Mouse (Mus musculus) hindbrain, embryonic 12.5 days (tissue): ENCODE data around the gene Ypel4. TPM values are rescaled to one million over a fixed set of nuclear protein-coding genes. Genes with fewer than 3 reads are reported as not detected.

ENCODE experiments used
- ATAC-seq: fragments of 200-750 bp; cut with Nextera tagmentation; 2 replicates; pipeline ENCODE4 v1.8.0; 2017; ENCODE audit warnings: moderate TSS enrichment; ENCODE audit not compliant: low FRiP score
- H3K27ac ChIP-seq: fragments of 300-500 bp; sonication (generic); 2 replicates; pipeline ENCODE4 v1.5.1; 2016; ENCODE audit warnings: mild to moderate bottlenecking
- H3K27me3 ChIP-seq: fragments of 300-500 bp; sonication (generic); 2 replicates; pipeline ENCODE4 v1.6.1; 2016; ENCODE audit warnings: mild to moderate bottlenecking
- H3K36me3 ChIP-seq: fragments of 300-500 bp; sonication (generic); 2 replicates; pipeline ENCODE4 v1.6.1; 2016; ENCODE audit warnings: mild to moderate bottlenecking
- H3K4me1 ChIP-seq: fragments of 300-500 bp; sonication (generic); 2 replicates; pipeline ENCODE4 v1.6.1; 2016
- H3K4me2 ChIP-seq: fragments of 300-500 bp; sonication (generic); replicated peaks from 2 replicates; pipeline ENCODE4 v1.6.1; 2016; ENCODE audit warnings: mild to moderate bottlenecking
- H3K4me3 ChIP-seq: fragments of 300-500 bp; sonication (generic); 2 replicates; pipeline ENCODE4 v1.5.1; 2016; ENCODE audit warnings: mild to moderate bottlenecking
- H3K9ac ChIP-seq: fragments of 300-500 bp; sonication (generic); 2 replicates; pipeline ENCODE4 v1.6.1; 2016; ENCODE audit warnings: mild to moderate bottlenecking, moderate library complexity
- H3K9me3 ChIP-seq: fragments of 300-500 bp; sonication (generic); replicated peaks from 2 replicates; pipeline ENCODE4 v1.6.1; 2016; ENCODE audit warnings: mild to moderate bottlenecking
- WGBS: fragments of 180-500 bp; shearing (Covaris S2); methylation state at CpG from one replicate; pipeline ENCODE4 v1.1.7; 2016; 5-methylcytosine and 5-hydroxymethylcytosine counted together
- polyA plus RNA-seq: library from polyadenylated mRNA; unstranded; fragments of >200 nt; fragmentation: Nextera tagmentation; extraction: Ambion mirVana; gene quantifications from 2 replicates; pipeline ENCODE4 v1.2.1, GENCODE M21; 2016

Ypel4 gene
- polyA plus RNA-seq, 1 experiment from 2014 or later: 21.0 TPM

GRCm38 (mm10) chr2:84744126-84744525 lies 10.3 kb downstream of the Ypel4 start:
- H3K4me3 ChIP-seq: peak overlapping the region; percentile 87
- no peaks in the 10 kb centered on the region for H3K27me3 ChIP-seq
- H3K27ac ChIP-seq: peak overlapping the region; percentile 99
- peak overlapping the region; percentile 99 for H3K9ac ChIP-seq
- WGBS: 2% methylated on average over 10 of the region's 10 CpGs
- no peaks in the 10 kb centered on the region for H3K9me3 ChIP-seq
- H3K36me3 ChIP-seq: no peaks in the 10 kb centered on the region; the same call in 1 of the 2 replicates
- peak; percentile 13 for ATAC-seq
- peak overlapping the region; percentile 89 for H3K4me2 ChIP-seq
- H3K4me1 ChIP-seq: peaks cover 40% of the 10 kb centered on the region

DNA sequence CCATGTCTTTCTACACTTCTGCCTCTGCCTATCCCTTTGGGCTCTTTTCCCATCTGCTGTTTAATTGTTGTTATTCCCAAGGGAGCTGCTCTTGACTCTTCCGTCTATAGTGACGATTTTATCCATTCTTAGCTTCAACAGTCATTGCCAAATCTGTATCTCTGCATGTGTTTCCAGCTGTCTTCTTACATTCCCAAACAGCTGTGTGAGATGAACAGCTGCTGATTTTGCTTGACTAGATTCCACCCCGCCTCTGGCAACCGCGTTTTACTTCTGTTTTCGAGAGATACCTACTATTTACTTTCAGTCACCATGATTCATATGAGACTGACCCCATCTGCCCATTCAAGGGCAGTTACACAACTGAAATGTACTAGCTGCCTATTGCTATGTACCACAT lies 16.3 kb downstream of the Ypel4 start:
- Histone ChIP-seq H3K4me2 (no peak overlapping the region), H3K9ac (no peak overlapping the region), H3K4me3 (no peak overlapping the region), H3K36me3 (no peaks in the 10 kb centered on the region), H3K9me3 (no peaks in the 10 kb centered on the region), H3K4me1 (no peaks in the 10 kb centered on the region), H3K27me3 (no peaks in the 10 kb centered on the region), H3K27ac (no peak overlapping the region)
- ATAC-seq: no peak
- WGBS: 71% methylated on average over 6 of the region's 6 CpGs

GRCm38 (mm10) chr2:84756245-84756644 lies 22.4 kb downstream of the Ypel4 start:
- H3K27me3 ChIP-seq: no peaks in the 10 kb centered on the region
- H3K4me3 ChIP-seq: no peak overlapping the region
- H3K27ac ChIP-seq: no peak overlapping the region
- no peak overlapping the region for H3K4me2 ChIP-seq
- no peak for ATAC-seq
- H3K4me1 ChIP-seq: no peaks in the 10 kb centered on the region
- 82% methylated on average over 5 of the region's 5 CpGs for WGBS
- H3K9me3 ChIP-seq: no peaks in the 10 kb centered on the region
- H3K9ac ChIP-seq: no peak overlapping the region
- H3K36me3 ChIP-seq: no peaks in the 10 kb centered on the region

- Histone ChIP-seq H3K27me3 (no peaks in the 10 kb centered on the region), H3K4me3 (no peak overlapping the region), H3K9me3 (no peaks in the 10 kb centered on the region), H3K4me2 (no peak overlapping the region), H3K9ac (no peak overlapping the region), H3K4me1 (no peaks in the 10 kb centered on the region), H3K27ac (no peak overlapping the region), H3K36me3 (no peaks in the 10 kb centered on the region)
- no peak for ATAC-seq
- WGBS: 52% methylated on average over 7 of the region's 7 CpGs
Measured at GRCm38 (mm10) chr2:84757026-84757682, 23.3 kb downstream of the Ypel4 start.

DNA sequence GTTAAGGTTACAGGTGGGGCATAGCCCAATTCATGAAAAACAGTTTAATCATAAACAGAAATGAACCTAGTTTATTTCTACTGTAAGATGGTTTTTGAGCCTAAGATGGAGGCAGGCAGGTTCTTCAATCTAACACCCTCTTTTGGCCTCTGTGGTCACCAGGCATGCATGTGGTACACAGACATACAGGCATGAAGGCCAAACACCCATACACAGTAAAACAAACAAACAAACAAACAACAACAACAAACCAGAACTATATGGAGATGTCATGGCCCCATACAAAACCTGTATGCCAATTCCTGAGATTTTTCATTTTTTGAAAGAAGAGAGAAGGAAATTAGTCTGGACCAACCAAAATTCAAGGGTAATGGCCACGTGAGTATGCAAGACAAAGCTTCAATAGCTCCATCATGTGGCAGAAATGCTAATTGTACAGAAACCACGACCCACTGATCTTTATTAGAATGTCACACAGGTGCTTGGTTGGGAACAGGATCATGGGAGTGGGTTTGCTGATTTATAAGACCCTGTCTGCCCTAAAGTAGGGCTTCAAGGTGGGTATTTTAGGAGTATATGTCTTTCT lies 24.8 kb downstream of the Ypel4 start:
- Histone ChIP-seq H3K4me3 (no peak overlapping the region), H3K4me2 (no peak overlapping the region), H3K36me3 (no peaks in the 10 kb centered on the region), H3K9me3 (no peaks in the 10 kb centered on the region), H3K4me1 (no peaks in the 10 kb centered on the region), H3K9ac (no peak overlapping the region), H3K27ac (no peak overlapping the region), H3K27me3 (no peaks in the 10 kb centered on the region)
- ATAC-seq: peak; percentile 73
- 3% methylated on average over 2 of the region's 2 CpGs for WGBS

- Histone ChIP-seq H3K9ac (no peak overlapping the region), H3K4me3 (no peak overlapping the region), H3K27ac (no peak overlapping the region), H3K4me1 (no peaks in the 10 kb centered on the region), H3K9me3 (no peaks in the 10 kb centered on the region), H3K27me3 (no peaks in the 10 kb centered on the region), H3K36me3 (no peaks in the 10 kb centered on the region; the same call in 1 of the 2 replicates), H3K4me2 (no peak overlapping the region)
- WGBS: 72% methylated on average over 8 of the region's 8 CpGs
- ATAC-seq: no peak
Measured at GRCm38 (mm10) chr2:84760777-84761176, 26.9 kb downstream of the Ypel4 start.

- no peak overlapping the region for H3K27ac ChIP-seq
- H3K4me1 ChIP-seq: no peaks in the 10 kb centered on the region
- H3K4me3 ChIP-seq: no peak overlapping the region
- no peak for ATAC-seq
- no peaks in the 10 kb centered on the region for H3K9me3 ChIP-seq
- no peaks in the 10 kb centered on the region; the same call in 1 of the 2 replicates for H3K36me3 ChIP-seq
- H3K4me2 ChIP-seq: no peak overlapping the region
- 81% methylated on average over 3 of the region's 3 CpGs for whole genome bisulfite sequencing
- H3K27me3 ChIP-seq: no peaks in the 10 kb centered on the region
- H3K9ac ChIP-seq: no peak overlapping the region
Measured at GRCm38 (mm10) chr2:84761309-84761708, 27.5 kb downstream of the Ypel4 start.

DNA sequence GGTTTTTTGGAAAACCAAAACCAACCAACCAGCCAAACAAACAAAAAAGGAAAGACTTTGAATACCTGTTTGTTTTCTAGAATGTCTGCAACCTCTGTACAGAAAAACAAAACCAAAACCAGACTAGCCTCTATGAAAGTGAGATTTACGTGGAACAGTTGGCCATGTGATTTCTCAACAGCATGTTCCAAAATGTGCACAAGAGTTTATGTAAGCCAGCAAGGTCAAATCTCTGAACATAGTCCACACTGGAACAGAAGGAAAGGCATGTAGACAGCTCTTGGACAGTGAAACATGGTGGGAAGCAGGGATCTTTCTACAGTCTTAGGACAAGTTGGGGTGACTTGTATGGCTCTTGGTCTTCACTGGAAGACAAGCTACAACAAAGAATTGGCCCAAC lies 28.0 kb downstream of the Ypel4 start:
- no peak overlapping the region for H3K27ac ChIP-seq
- no peak overlapping the region for H3K4me2 ChIP-seq
- no peaks in the 10 kb centered on the region for H3K27me3 ChIP-seq
- H3K9ac ChIP-seq: no peak overlapping the region
- H3K4me1 ChIP-seq: no peaks in the 10 kb centered on the region
- no peak for ATAC-seq
- no peaks in the 10 kb centered on the region; the same call in 1 of the 2 replicates for H3K36me3 ChIP-seq
- no peaks in the 10 kb centered on the region for H3K9me3 ChIP-seq
- WGBS: 80% methylated on average over 1 of the region's 1 CpGs
- H3K4me3 ChIP-seq: no peak overlapping the region

DNA sequence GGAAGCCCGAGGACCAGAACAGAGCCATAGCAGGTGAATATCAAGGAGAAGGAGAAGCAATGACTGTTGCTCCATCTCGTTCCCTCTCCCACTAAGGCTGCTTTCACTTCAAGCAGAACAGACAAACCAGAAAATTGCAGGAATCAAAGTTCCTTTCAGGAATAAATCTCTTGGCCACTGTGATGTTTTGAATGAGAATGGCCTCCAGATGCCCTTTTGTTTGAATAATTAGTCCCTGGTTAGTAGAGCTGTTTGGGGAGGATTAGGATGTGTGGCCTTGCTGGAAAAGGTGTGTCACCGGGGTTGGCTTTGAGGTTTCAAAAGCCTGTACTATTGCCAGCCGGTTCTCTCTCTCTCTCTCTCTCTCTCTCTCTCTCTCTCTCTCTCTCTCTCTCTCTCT lies 28.4 kb downstream of the Ypel4 start:
- H3K9ac ChIP-seq: no peak overlapping the region
- H3K27me3 ChIP-seq: no peaks in the 10 kb centered on the region
- no peaks in the 10 kb centered on the region for H3K9me3 ChIP-seq
- no peak overlapping the region for H3K27ac ChIP-seq
- H3K4me3 ChIP-seq: no peak overlapping the region
- no peaks in the 10 kb centered on the region for H3K4me1 ChIP-seq
- WGBS: 54% methylated on average over 4 of the region's 4 CpGs
- ATAC-seq: no peak
- H3K36me3 ChIP-seq: no peaks in the 10 kb centered on the region; the same call in 1 of the 2 replicates
- H3K4me2 ChIP-seq: no peak overlapping the region

DNA sequence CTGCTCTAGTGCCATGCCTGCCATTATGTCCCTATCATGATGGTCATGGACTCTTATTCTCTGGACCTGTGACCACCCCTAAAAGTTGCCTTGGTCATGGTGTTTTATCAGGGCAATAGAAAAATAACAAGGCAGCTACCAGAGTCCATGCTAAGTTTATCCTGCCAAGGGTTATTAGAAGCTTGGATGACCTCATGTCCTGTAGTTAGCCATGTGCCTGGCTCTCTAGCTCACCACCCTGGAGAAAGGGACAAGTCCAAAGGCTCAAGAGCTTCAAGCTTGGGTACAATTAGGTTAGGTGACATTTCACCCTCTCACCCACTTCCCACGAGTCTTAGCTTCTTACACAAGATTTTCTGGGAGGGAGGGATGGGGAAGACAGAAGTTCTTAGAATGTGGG lies 29.0 kb downstream of the Ypel4 start:
- WGBS: 47% methylated on average over 1 of the region's 1 CpGs
- no peak overlapping the region for H3K27ac ChIP-seq
- H3K4me1 ChIP-seq: no peaks in the 10 kb centered on the region
- H3K9ac ChIP-seq: no peak overlapping the region
- no peak for ATAC-seq
- no peak overlapping the region for H3K4me2 ChIP-seq
- no peaks in the 10 kb centered on the region; the same call in 1 of the 2 replicates for H3K36me3 ChIP-seq
- no peaks in the 10 kb centered on the region for H3K27me3 ChIP-seq
- no peak overlapping the region for H3K4me3 ChIP-seq
- no peaks in the 10 kb centered on the region for H3K9me3 ChIP-seq

DNA sequence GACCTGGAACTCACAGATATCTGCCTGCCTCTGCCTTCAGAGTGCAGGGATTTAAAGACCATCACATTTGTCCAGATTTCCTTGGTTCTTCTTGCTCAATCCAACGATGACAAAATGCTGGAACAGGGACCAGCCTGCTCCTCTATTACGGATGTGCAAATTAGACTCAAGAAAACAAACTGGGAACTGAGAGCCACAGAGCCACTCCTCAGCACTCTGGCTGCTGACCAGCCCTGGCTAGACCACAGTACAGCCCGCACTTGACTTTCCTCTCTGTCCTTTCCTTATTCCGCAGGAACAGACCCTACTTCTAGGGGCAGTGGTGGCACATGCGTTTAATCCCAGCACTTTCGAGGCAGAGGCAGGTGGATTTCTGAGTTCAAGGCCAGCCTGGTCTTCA lies 36.6 kb downstream of the Ypel4 start:
- no peak for ATAC-seq
- H3K4me1 ChIP-seq: peaks cover 14% of the 10 kb centered on the region
- no peak overlapping the region for H3K4me2 ChIP-seq
- peaks cover 5% of the 10 kb centered on the region; the same call in 1 of the 2 replicates for H3K36me3 ChIP-seq
- WGBS: 88% methylated on average over 6 of the region's 6 CpGs
- no peaks in the 10 kb centered on the region for H3K9me3 ChIP-seq
- H3K27me3 ChIP-seq: no peaks in the 10 kb centered on the region
- H3K4me3 ChIP-seq: no peak overlapping the region
- H3K9ac ChIP-seq: no peak overlapping the region
- no peak overlapping the region for H3K27ac ChIP-seq

DNA sequence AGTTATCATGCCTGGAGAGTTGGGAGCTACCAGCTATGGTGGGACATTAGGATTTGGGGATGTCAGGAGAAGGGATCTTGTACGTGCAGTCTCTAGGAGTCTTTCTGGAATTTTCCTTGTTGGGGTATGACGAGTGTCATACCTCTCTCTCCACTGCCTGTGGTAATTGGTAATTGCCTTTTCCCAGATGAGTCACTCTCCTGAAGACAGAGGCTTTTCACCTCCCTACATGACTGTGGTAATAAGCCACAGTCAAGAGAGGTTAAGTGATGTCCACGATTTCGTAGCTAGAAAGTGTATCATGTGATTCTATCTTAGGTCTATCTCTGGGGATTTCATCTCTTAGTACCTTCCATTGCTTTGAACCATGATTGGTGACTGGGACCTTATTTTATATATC lies 38.6 kb downstream of the Ypel4 start:
- H3K4me2 ChIP-seq: no peak overlapping the region
- 0 out of 2 replicates have a peak, but pooled peaks cover 5% of the 10 kb centered on the region for H3K36me3 ChIP-seq
- H3K27ac ChIP-seq: no peak overlapping the region
- WGBS: 81% methylated on average over 4 of the region's 4 CpGs
- H3K4me3 ChIP-seq: no peak overlapping the region
- H3K9me3 ChIP-seq: no peaks in the 10 kb centered on the region
- no peak for ATAC-seq
- no peak overlapping the region for H3K9ac ChIP-seq
- H3K27me3 ChIP-seq: no peaks in the 10 kb centered on the region
- peaks cover 14% of the 10 kb centered on the region for H3K4me1 ChIP-seq

GRCm38 (mm10) chr2:84773195-84773594 lies 39.3 kb downstream of the Ypel4 start:
- Histone ChIP-seq H3K4me3 (no peak overlapping the region), H3K9me3 (no peaks in the 10 kb centered on the region), H3K27ac (no peak overlapping the region), H3K4me1 (peaks cover 14% of the 10 kb centered on the region), H3K36me3 (0 out of 2 replicates have a peak, but pooled peaks cover 5% of the 10 kb centered on the region), H3K9ac (no peak overlapping the region), H3K4me2 (no peak overlapping the region), H3K27me3 (no peaks in the 10 kb centered on the region)
- 82% methylated on average over 5 of the region's 5 CpGs for WGBS
- ATAC-seq: no peak
